Mouse (Mus musculus): ENCODE measurements around the gene Mpig6b.

DNA sequence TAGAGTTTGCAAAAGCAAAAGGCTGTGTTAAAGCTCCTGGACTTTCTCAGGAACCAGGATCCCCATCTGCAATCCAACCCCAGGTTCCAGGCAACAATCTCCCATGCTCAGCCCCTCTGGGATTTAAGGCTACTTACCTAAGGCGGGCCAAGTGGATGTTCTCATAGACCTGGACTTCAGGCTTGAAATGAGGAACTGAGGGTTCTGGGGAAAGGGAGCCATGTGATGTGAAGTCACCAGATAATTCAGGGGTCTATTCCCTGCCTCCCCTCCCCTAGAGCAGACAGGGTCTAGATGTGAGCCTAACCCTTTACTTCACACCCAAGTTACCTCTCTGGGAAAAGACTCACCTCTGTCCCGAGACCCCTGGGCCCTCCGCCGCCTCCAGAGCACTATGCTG lies 14.7 kb upstream of the Mpig6b start:
- TF ChIP-seq POLR2A (IDR thresholded peaks at IDR 0.05; ENCODE audit: low read depth, low read length), result no peak
- no peak for TF ChIP-seq CTCF (conservative IDR thresholded peaks at IDR 0.05; ENCODE audit: insufficient read depth, insufficient read length, low read depth, low read length)
